Mouse (Mus musculus) hindbrain, embryonic 12.5 days (tissue): ENCODE results near the gene St3gal6. TPM values are rescaled to one million over a fixed set of nuclear protein-coding genes. Genes with fewer than 3 reads are reported as not detected.

Experiments used
- ATAC-seq: fragments of 200-750 bp; cut with Nextera tagmentation; 2 replicates; pipeline ENCODE4 v1.8.0; 2017; ENCODE audit warnings: moderate TSS enrichment; ENCODE audit not compliant: low FRiP score
- H3K27ac ChIP-seq: fragments of 300-500 bp; sonication (generic); 2 replicates; pipeline ENCODE4 v1.5.1; 2016; ENCODE audit warnings: mild to moderate bottlenecking
- H3K27me3 ChIP-seq: fragments of 300-500 bp; sonication (generic); 2 replicates; pipeline ENCODE4 v1.6.1; 2016; ENCODE audit warnings: mild to moderate bottlenecking
- H3K36me3 ChIP-seq: fragments of 300-500 bp; sonication (generic); 2 replicates; pipeline ENCODE4 v1.6.1; 2016; ENCODE audit warnings: mild to moderate bottlenecking
- H3K4me1 ChIP-seq: fragments of 300-500 bp; sonication (generic); 2 replicates; pipeline ENCODE4 v1.6.1; 2016
- H3K4me2 ChIP-seq: fragments of 300-500 bp; sonication (generic); replicated peaks from 2 replicates; pipeline ENCODE4 v1.6.1; 2016; ENCODE audit warnings: mild to moderate bottlenecking
- H3K4me3 ChIP-seq: fragments of 300-500 bp; sonication (generic); 2 replicates; pipeline ENCODE4 v1.5.1; 2016; ENCODE audit warnings: mild to moderate bottlenecking
- H3K9ac ChIP-seq: fragments of 300-500 bp; sonication (generic); 2 replicates; pipeline ENCODE4 v1.6.1; 2016; ENCODE audit warnings: mild to moderate bottlenecking, moderate library complexity
- H3K9me3 ChIP-seq: fragments of 300-500 bp; sonication (generic); replicated peaks from 2 replicates; pipeline ENCODE4 v1.6.1; 2016; ENCODE audit warnings: mild to moderate bottlenecking
- WGBS: fragments of 180-500 bp; shearing (Covaris S2); methylation state at CpG from one replicate; pipeline ENCODE4 v1.1.7; 2016; 5-methylcytosine and 5-hydroxymethylcytosine counted together
- polyA plus RNA-seq: library from polyadenylated mRNA; unstranded; fragments of >200 nt; fragmentation: Nextera tagmentation; extraction: Ambion mirVana; gene quantifications from 2 replicates; pipeline ENCODE4 v1.2.1, GENCODE M21; 2016

St3gal6 gene
- polyA plus RNA-seq, 1 experiment from 2014 or later, result 10.1 TPM

DNA sequence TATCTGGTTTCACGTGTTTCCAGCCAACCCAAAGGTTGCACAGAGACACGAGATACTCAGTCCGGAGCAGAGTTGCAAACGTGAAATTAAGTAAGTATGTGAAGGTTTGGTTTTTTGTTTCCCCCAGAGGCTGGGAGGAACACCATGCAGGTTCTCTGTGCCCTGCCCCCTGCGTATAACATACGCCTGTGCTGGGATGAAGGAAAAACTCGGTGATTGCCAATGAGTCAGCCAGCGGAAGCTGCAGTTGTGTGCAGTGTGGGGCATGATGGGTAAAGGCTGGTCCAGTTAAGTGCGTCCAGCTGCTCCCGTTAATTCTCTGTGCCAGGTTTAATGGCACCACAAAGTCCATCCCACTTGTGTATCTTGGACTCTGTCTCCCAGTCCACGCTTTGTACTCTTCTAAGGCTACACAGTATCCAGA is 4.4 kb downstream of the St3gal6 start:
- ATAC-seq, result no peak; the same call in 1 of the 2 replicates
- no peaks in the 10 kb centered on the region for H3K36me3 ChIP-seq
- H3K27me3 ChIP-seq, result peaks cover 9% of the 10 kb centered on the region; the same call in 1 of the 2 replicates
- WGBS, result 67% methylated on average over 11 of the region's 11 CpGs
- H3K9me3 ChIP-seq, result peaks cover 4% of the 10 kb centered on the region
- peak overlapping the region; percentile 25; the same call in 1 of the 2 replicates for H3K4me2 ChIP-seq
- no peak overlapping the region for H3K4me3 ChIP-seq
- no peaks in the 10 kb centered on the region; the same call in none of the 2 replicates for H3K4me1 ChIP-seq
- H3K27ac ChIP-seq, result no peak overlapping the region
- no peak overlapping the region for H3K9ac ChIP-seq

- ATAC-seq, result no peak
- no peaks in the 10 kb centered on the region for H3K36me3 ChIP-seq
- 86% methylated on average over 7 of the region's 7 CpGs for WGBS
- H3K4me3 ChIP-seq, result no peak overlapping the region
- no peak overlapping the region for H3K4me2 ChIP-seq
- no peak overlapping the region for H3K27ac ChIP-seq
- H3K9ac ChIP-seq, result no peak overlapping the region
- no peaks in the 10 kb centered on the region for H3K9me3 ChIP-seq
- peaks cover 17% of the 10 kb centered on the region for H3K4me1 ChIP-seq
- H3K27me3 ChIP-seq, result peaks cover 8% of the 10 kb centered on the region
Measured at GRCm38 (mm10) chr16:58516960-58517798, 6.9 kb downstream of the St3gal6 start.

GRCm38 (mm10) chr16:58516161-58516560 is 7.9 kb downstream of the St3gal6 start:
- no peak overlapping the region for H3K4me3 ChIP-seq
- H3K27me3 ChIP-seq, result peaks cover 4% of the 10 kb centered on the region; the same call in 1 of the 2 replicates
- H3K9me3 ChIP-seq, result no peaks in the 10 kb centered on the region
- H3K9ac ChIP-seq, result no peak overlapping the region
- H3K27ac ChIP-seq, result no peak overlapping the region
- no peaks in the 10 kb centered on the region for H3K36me3 ChIP-seq
- 83% methylated on average over 2 of the region's 2 CpGs for WGBS
- no peak for ATAC-seq
- no peak overlapping the region for H3K4me2 ChIP-seq
- peaks cover 19% of the 10 kb centered on the region for H3K4me1 ChIP-seq

DNA sequence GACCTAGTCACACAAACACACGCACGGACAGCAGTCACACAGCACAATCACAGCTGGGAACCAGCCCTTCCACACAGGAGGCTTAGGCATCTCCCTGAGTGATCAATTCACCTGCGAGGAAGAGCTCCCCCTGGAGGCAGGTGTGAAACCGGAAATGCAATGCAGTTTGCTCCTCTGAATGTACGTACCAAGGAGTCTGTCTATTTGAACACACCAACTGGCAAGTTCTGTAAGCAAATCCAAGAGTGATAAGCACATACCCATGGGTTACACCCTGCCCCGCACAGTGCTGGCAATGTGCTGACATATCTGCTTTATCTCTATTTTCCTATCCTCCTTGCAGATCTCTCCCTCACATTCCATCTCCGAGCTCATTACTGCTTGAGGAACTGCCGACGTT is 9.5 kb downstream of the St3gal6 start:
- Histone ChIP-seq H3K9me3 (no peaks in the 10 kb centered on the region), H3K4me1 (peaks cover 19% of the 10 kb centered on the region), H3K27ac (no peak overlapping the region), H3K9ac (no peak overlapping the region), H3K27me3 (no peaks in the 10 kb centered on the region; the same call in 1 of the 2 replicates), H3K4me2 (no peak overlapping the region), H3K36me3 (no peaks in the 10 kb centered on the region), H3K4me3 (no peak overlapping the region)
- 85% methylated on average over 9 of the region's 9 CpGs for WGBS
- ATAC-seq, result no peak

- no peak overlapping the region for H3K4me2 ChIP-seq
- no peaks in the 10 kb centered on the region for H3K36me3 ChIP-seq
- H3K27me3 ChIP-seq, result no peaks in the 10 kb centered on the region; the same call in 1 of the 2 replicates
- H3K9me3 ChIP-seq, result no peaks in the 10 kb centered on the region
- no peak overlapping the region for H3K9ac ChIP-seq
- 0 out of 2 replicates have a peak, but pooled peaks have one; percentile 18 for ATAC-seq
- H3K27ac ChIP-seq, result peak overlapping the region; percentile 40
- peaks cover 19% of the 10 kb centered on the region for H3K4me1 ChIP-seq
- WGBS, result 32% methylated on average over 6 of the region's 6 CpGs
- no peak overlapping the region for H3K4me3 ChIP-seq
Measured at GRCm38 (mm10) chr16:58513755-58514154, 10.3 kb downstream of the St3gal6 start.

DNA sequence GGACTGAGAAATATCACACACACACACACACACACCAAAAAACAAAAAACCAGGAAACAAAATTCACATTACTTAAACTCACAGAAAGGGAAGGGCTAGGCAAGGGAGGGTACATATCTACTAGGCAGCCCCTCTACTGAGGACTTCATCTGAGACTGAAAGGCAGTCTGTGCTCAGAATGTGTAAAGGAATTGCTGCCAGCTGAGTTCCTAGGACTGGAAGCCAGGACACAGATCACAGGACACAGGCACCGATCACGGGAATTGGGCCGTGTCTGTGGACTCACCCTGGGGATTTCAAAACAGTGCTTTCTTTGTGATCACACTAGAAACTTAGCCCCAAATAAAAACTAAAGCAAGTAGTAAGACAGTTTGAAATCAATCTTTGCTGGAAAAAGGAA is 11.2 kb downstream of the St3gal6 start:
- WGBS, result 29% methylated on average over 3 of the region's 3 CpGs
- peak; percentile 58 for ATAC-seq
- Histone ChIP-seq H3K9me3 (no peaks in the 10 kb centered on the region), H3K4me3 (no peak overlapping the region), H3K4me2 (no peak overlapping the region), H3K4me1 (peaks cover 20% of the 10 kb centered on the region), H3K27ac (peak overlapping the region; percentile 40; the same call in 1 of the 2 replicates), H3K27me3 (no peaks in the 10 kb centered on the region; the same call in 1 of the 2 replicates), H3K9ac (no peak overlapping the region), H3K36me3 (no peaks in the 10 kb centered on the region)

- no peak overlapping the region; the same call in 1 of the 2 replicates for H3K4me2 ChIP-seq
Measured at GRCm38 (mm10) chr16:58512181-58512761, 11.8 kb downstream of the St3gal6 start.

DNA sequence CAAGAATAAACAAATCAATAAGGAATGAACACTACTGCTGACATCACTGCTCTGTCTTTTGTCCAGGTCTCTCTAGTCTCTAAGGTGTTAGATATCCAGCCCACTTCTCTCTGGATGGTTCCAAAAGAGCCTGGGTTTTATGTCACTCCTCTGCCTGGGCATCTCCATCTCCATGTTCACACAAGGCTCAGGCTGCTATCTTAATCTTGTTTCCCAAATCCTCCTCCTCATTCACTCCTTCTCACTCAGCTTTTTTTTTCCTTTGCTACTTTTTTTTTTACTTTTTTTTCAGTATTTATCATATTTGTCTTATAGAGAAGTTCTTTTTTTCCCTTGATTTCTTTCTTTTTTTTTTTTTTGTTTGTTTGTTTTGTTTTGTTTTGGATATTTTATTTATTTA is 19.1 kb downstream of the St3gal6 start:
- Histone ChIP-seq H3K27me3 (no peaks in the 10 kb centered on the region), H3K9me3 (no peaks in the 10 kb centered on the region), H3K36me3 (no peaks in the 10 kb centered on the region), H3K27ac (no peak overlapping the region), H3K4me1 (peaks cover 10% of the 10 kb centered on the region), H3K4me3 (no peak overlapping the region), H3K9ac (no peak overlapping the region), H3K4me2 (no peak overlapping the region)
- ATAC-seq, result no peak

More at GRCm38 (mm10) chr16:58512181-58512761, 11.8 kb downstream of the St3gal6 start:
- H3K27ac ChIP-seq, result peak overlapping the region; percentile 40; the same call in 1 of the 2 replicates
- peaks cover 22% of the 10 kb centered on the region for H3K4me1 ChIP-seq
- no peaks in the 10 kb centered on the region; the same call in 1 of the 2 replicates for H3K27me3 ChIP-seq
- no peak overlapping the region for H3K4me3 ChIP-seq
- peak; percentile 53 for ATAC-seq
- H3K9ac ChIP-seq, result no peak overlapping the region
- H3K9me3 ChIP-seq, result no peaks in the 10 kb centered on the region
- 38% methylated on average over 9 of the region's 9 CpGs for WGBS
- no peaks in the 10 kb centered on the region for H3K36me3 ChIP-seq

DNA sequence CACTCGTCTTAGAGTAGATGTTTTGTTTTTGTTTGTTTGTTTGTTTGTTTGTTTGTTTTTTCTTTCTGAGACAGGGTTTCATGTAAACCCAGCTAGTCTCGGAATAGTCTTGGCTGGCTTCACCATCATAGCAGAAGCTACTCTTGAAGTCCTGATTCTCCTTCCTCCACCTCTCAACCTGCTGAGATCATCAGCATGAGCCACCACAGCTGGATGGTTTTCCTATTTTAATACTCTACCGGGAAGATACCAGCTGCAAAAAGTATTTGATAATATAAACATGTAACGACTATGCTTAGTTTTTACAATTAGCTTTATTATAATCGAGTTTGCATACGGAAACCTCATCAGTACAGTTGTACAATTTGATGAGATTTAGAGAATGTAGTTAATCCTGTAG is 21.5 kb downstream of the St3gal6 start:
- H3K36me3 ChIP-seq, result no peaks in the 10 kb centered on the region
- no peak overlapping the region for H3K4me3 ChIP-seq
- no peak overlapping the region for H3K4me2 ChIP-seq
- no peaks in the 10 kb centered on the region for H3K9me3 ChIP-seq
- H3K27me3 ChIP-seq, result no peaks in the 10 kb centered on the region
- H3K27ac ChIP-seq, result no peak overlapping the region
- ATAC-seq, result no peak
- WGBS, result 76% methylated on average over 6 of the region's 6 CpGs
- H3K4me1 ChIP-seq, result peaks cover 14% of the 10 kb centered on the region
- no peak overlapping the region for H3K9ac ChIP-seq

GRCm38 (mm10) chr16:58501760-58502301 is 22.2 kb downstream of the St3gal6 start:
- no peak overlapping the region for H3K27ac ChIP-seq

DNA sequence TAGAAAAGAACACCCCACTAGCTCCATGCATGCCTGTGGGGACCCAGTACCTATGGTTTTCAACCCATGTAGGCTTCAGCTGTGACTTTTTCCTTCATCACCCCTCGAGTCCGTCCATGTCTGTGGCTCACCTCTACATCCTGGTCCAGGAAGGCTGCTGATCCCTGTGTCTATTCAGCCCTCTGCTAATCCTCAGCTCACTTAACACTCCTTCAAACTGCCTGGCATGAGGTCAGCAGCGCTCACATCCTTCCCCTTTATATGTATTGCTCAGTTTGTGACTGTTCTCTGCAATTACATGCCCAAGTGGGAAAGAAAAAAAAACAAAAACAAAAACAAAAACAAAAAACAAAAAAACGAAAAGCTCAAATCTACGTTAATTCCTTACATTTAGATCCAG is 24.4 kb downstream of the St3gal6 start:
- WGBS, result 83% methylated on average over 5 of the region's 5 CpGs
- no peak overlapping the region for H3K4me2 ChIP-seq
- no peak for ATAC-seq
- peaks cover 14% of the 10 kb centered on the region for H3K4me1 ChIP-seq
- peak overlapping the region; percentile 48 for H3K27ac ChIP-seq
- no peaks in the 10 kb centered on the region for H3K27me3 ChIP-seq
- H3K9me3 ChIP-seq, result no peaks in the 10 kb centered on the region
- H3K4me3 ChIP-seq, result no peak overlapping the region
- no peaks in the 10 kb centered on the region for H3K36me3 ChIP-seq
- no peak overlapping the region for H3K9ac ChIP-seq

More at GRCm38 (mm10) chr16:58501760-58502301, 22.2 kb downstream of the St3gal6 start:
- Histone ChIP-seq H3K4me2 (no peak overlapping the region), H3K36me3 (no peaks in the 10 kb centered on the region), H3K4me3 (no peak overlapping the region), H3K27me3 (no peaks in the 10 kb centered on the region), H3K9ac (no peak overlapping the region), H3K4me1 (peaks cover 14% of the 10 kb centered on the region), H3K9me3 (no peaks in the 10 kb centered on the region)
- WGBS, result 56% methylated on average over 6 of the region's 6 CpGs
- 0 out of 2 replicates have a peak, but pooled peaks have one; percentile 34 for ATAC-seq

- Histone ChIP-seq H3K27ac (peak overlapping the region; percentile 48), H3K9me3 (no peaks in the 10 kb centered on the region), H3K4me1 (peaks cover 14% of the 10 kb centered on the region), H3K36me3 (no peaks in the 10 kb centered on the region), H3K27me3 (no peaks in the 10 kb centered on the region), H3K4me2 (no peak overlapping the region), H3K9ac (no peak overlapping the region), H3K4me3 (no peak overlapping the region)
- 63% methylated on average over 1 of the region's 1 CpGs for WGBS
- ATAC-seq, result 0 out of 2 replicates have a peak, but pooled peaks have one; percentile 16
Measured at GRCm38 (mm10) chr16:58499172-58499584, 24.9 kb downstream of the St3gal6 start.
